Mouse (Mus musculus): Measurements from ENCODE around the gene St6galnac3. TPM values are rescaled to one million over a fixed set of nuclear protein-coding genes. Genes with fewer than 3 reads are reported as not detected.

The St6galnac3 gene
- polyA plus RNA-seq, 1 experiment from 2014 or later = 26.6 TPM

GRCm38 (mm10) chr3:153453127-153454049, 271.6 kb downstream of the St6galnac3 start:
- ATAC-seq (ENCODE audit: low FRiP score, low TSS enrichment) = no peak
- 0 out of 2 replicates have a peak, but pooled peaks cover 2% of the 10 kb centered on the region for H3K4me1 ChIP-seq (ENCODE audit: control insufficient read depth, insufficient read depth, low read length)
- DNase-seq = no peak
- no peaks in the 10 kb centered on the region for H3K36me3 ChIP-seq (ENCODE audit: control insufficient read depth, insufficient read depth, low read length)
- H3K9me3 ChIP-seq (ENCODE audit: control insufficient read depth, low read length) = no peaks in the 10 kb centered on the region
- no peak overlapping the region for H3K9ac ChIP-seq (replicated peaks; ENCODE audit: low read length)
- 86% methylated on average over 7 of the region's 7 CpGs for WGBS
- no peak overlapping the region for H3K4me2 ChIP-seq (ENCODE audit: low read length)
- no peak overlapping the region for H3K27ac ChIP-seq (replicated peaks; ENCODE audit: low read depth, low read length)
- no peaks in the 10 kb centered on the region for H3K27me3 ChIP-seq (ENCODE audit: control insufficient read depth, insufficient read depth, low read length)
- H3K4me3 ChIP-seq (replicated peaks; ENCODE audit: low read depth, low read length) = no peak overlapping the region

GRCm38 (mm10) chr3:153452299-153452996, 272.5 kb downstream of the St6galnac3 start:
- no peak for ATAC-seq (ENCODE audit: low FRiP score, low TSS enrichment)
- H3K27ac ChIP-seq (replicated peaks; ENCODE audit: low read depth, low read length) = no peak overlapping the region
- H3K4me2 ChIP-seq (ENCODE audit: low read length) = no peak overlapping the region
- no peak overlapping the region for H3K9ac ChIP-seq (replicated peaks; ENCODE audit: low read length)
- H3K27me3 ChIP-seq (ENCODE audit: control insufficient read depth, insufficient read depth, low read length) = no peaks in the 10 kb centered on the region
- H3K4me1 ChIP-seq (ENCODE audit: control insufficient read depth, insufficient read depth, low read length) = 0 out of 2 replicates have a peak, but pooled peaks cover 2% of the 10 kb centered on the region
- no peak overlapping the region for H3K4me3 ChIP-seq (replicated peaks; ENCODE audit: low read depth, low read length)
- WGBS = 96% methylated on average over 3 of the region's 3 CpGs
- no peaks in the 10 kb centered on the region for H3K9me3 ChIP-seq (ENCODE audit: control insufficient read depth, low read length)
- H3K36me3 ChIP-seq (ENCODE audit: control insufficient read depth, insufficient read depth, low read length) = no peaks in the 10 kb centered on the region
- DNase-seq = no peak

GRCm38 (mm10) chr3:153441329-153441728, 283.6 kb downstream of the St6galnac3 start:
- no peak for DNase-seq
- no peak overlapping the region for H3K9ac ChIP-seq (replicated peaks; ENCODE audit: low read length)
- no peaks in the 10 kb centered on the region for H3K9me3 ChIP-seq (ENCODE audit: control insufficient read depth, low read length)

GRCm38 (mm10) chr3:153436076-153437021, 288.6 kb downstream of the St6galnac3 start:
- H3K9ac ChIP-seq (replicated peaks; ENCODE audit: low read length) = no peak overlapping the region
- no peaks in the 10 kb centered on the region for H3K36me3 ChIP-seq (ENCODE audit: control insufficient read depth, insufficient read depth, low read length)
- no peaks in the 10 kb centered on the region for H3K27me3 ChIP-seq (ENCODE audit: control insufficient read depth, insufficient read depth, low read length)
- H3K4me2 ChIP-seq (ENCODE audit: low read length) = no peak overlapping the region
- H3K9me3 ChIP-seq (ENCODE audit: control insufficient read depth, low read length) = no peaks in the 10 kb centered on the region
- peak overlapping the region; percentile 77 for H3K27ac ChIP-seq (replicated peaks; ENCODE audit: low read depth, low read length)
- peaks cover 23% of the 10 kb centered on the region for H3K4me1 ChIP-seq (ENCODE audit: control insufficient read depth, insufficient read depth, low read length)
- DNase-seq (peak; percentile 67), ATAC-seq (ENCODE audit: low FRiP score, low TSS enrichment) (peak; percentile 55; the same call in 1 of the 2 replicates)
- 46% methylated on average over 17 of the region's 17 CpGs for WGBS
- H3K4me3 ChIP-seq (replicated peaks; ENCODE audit: low read depth, low read length) = no peak overlapping the region

More at GRCm38 (mm10) chr3:153441329-153441728, 283.6 kb downstream of the St6galnac3 start:
- H3K4me3 ChIP-seq (replicated peaks; ENCODE audit: low read depth, low read length) = no peak overlapping the region
- ATAC-seq (ENCODE audit: low FRiP score, low TSS enrichment) = no peak
- no peak overlapping the region for H3K4me2 ChIP-seq (ENCODE audit: low read length)
- 85% methylated on average over 9 of the region's 9 CpGs for WGBS
- no peaks in the 10 kb centered on the region for H3K27me3 ChIP-seq (ENCODE audit: control insufficient read depth, insufficient read depth, low read length)
- no peaks in the 10 kb centered on the region for H3K36me3 ChIP-seq (ENCODE audit: control insufficient read depth, insufficient read depth, low read length)
- H3K27ac ChIP-seq (replicated peaks; ENCODE audit: low read depth, low read length) = no peak overlapping the region
- peaks cover 6% of the 10 kb centered on the region; the same call in 1 of the 2 replicates for H3K4me1 ChIP-seq (ENCODE audit: control insufficient read depth, insufficient read depth, low read length)

- Histone ChIP-seq H3K36me3 (ENCODE audit: control insufficient read depth, insufficient read depth, low read length) (no peaks in the 10 kb centered on the region), H3K27me3 (ENCODE audit: control insufficient read depth, insufficient read depth, low read length) (no peaks in the 10 kb centered on the region), H3K9ac (replicated peaks; ENCODE audit: low read length) (no peak overlapping the region), H3K9me3 (ENCODE audit: control insufficient read depth, low read length) (no peaks in the 10 kb centered on the region), H3K4me3 (replicated peaks; ENCODE audit: low read depth, low read length) (no peak overlapping the region), H3K4me2 (ENCODE audit: low read length) (no peak overlapping the region), H3K4me1 (ENCODE audit: control insufficient read depth, insufficient read depth, low read length) (peaks cover 27% of the 10 kb centered on the region), H3K27ac (replicated peaks; ENCODE audit: low read depth, low read length) (no peak overlapping the region)
- DNase-seq (no peak), ATAC-seq (ENCODE audit: low FRiP score, low TSS enrichment) (no peak)
- WGBS = 65% methylated on average over 8 of the region's 8 CpGs
These were observed 292.0 kb downstream of the St6galnac3 start for GRCm38 (mm10) chr3:153433010-153433409.

- Histone ChIP-seq H3K9me3 (ENCODE audit: control insufficient read depth, low read length) (no peaks in the 10 kb centered on the region), H3K9ac (replicated peaks; ENCODE audit: low read length) (no peak overlapping the region), H3K4me1 (ENCODE audit: control insufficient read depth, insufficient read depth, low read length) (peaks cover 27% of the 10 kb centered on the region), H3K4me3 (replicated peaks; ENCODE audit: low read depth, low read length) (no peak overlapping the region), H3K27ac (replicated peaks; ENCODE audit: low read depth, low read length) (no peak overlapping the region), H3K4me2 (ENCODE audit: low read length) (no peak overlapping the region), H3K27me3 (ENCODE audit: control insufficient read depth, insufficient read depth, low read length) (no peaks in the 10 kb centered on the region), H3K36me3 (ENCODE audit: control insufficient read depth, insufficient read depth, low read length) (no peaks in the 10 kb centered on the region)
- ATAC-seq (ENCODE audit: low FRiP score, low TSS enrichment) (no peak), DNase-seq (no peak)
- 76% methylated on average over 6 of the region's 6 CpGs for WGBS
These were observed 292.7 kb downstream of the St6galnac3 start for GRCm38 (mm10) chr3:153432053-153432816.

- Histone ChIP-seq H3K27me3 (ENCODE audit: control insufficient read depth, insufficient read depth, low read length) (no peaks in the 10 kb centered on the region), H3K4me1 (ENCODE audit: control insufficient read depth, insufficient read depth, low read length) (peaks cover 16% of the 10 kb centered on the region; the same call in 1 of the 2 replicates), H3K36me3 (ENCODE audit: control insufficient read depth, insufficient read depth, low read length) (no peaks in the 10 kb centered on the region), H3K4me2 (ENCODE audit: low read length) (no peak overlapping the region), H3K9me3 (ENCODE audit: control insufficient read depth, low read length) (no peaks in the 10 kb centered on the region), H3K27ac (replicated peaks; ENCODE audit: low read depth, low read length) (no peak overlapping the region; the same call in 1 of the 2 replicates), H3K9ac (replicated peaks; ENCODE audit: low read length) (no peak overlapping the region), H3K4me3 (replicated peaks; ENCODE audit: low read depth, low read length) (no peak overlapping the region)
- 38% methylated on average over 8 of the region's 8 CpGs for WGBS
- DNase-seq (no peak), ATAC-seq (ENCODE audit: low FRiP score, low TSS enrichment) (no peak; the same call in 1 of the 2 replicates)
These were observed 295.1 kb downstream of the St6galnac3 start for GRCm38 (mm10) chr3:153429840-153430239.

All from midbrain, embryonic 14.5 days (tissue).